Mouse (Mus musculus) kidney, embryonic 16.5 days (tissue): ENCODE results near the gene Galnt2. TPM values are rescaled to one million over a fixed set of nuclear protein-coding genes. Genes with fewer than 3 reads are reported as not detected.

Experiments used
- ATAC-seq: fragments of 200-750 bp; cut with Nextera tagmentation; 2 replicates; pipeline ENCODE4 v1.8.0; 2017; ENCODE audit warnings: moderate TSS enrichment; ENCODE audit not compliant: low FRiP score, low TSS enrichment
- H3K27ac ChIP-seq: fragments of 300-500 bp; sonication (generic); 2 replicates; pipeline ENCODE4 v1.5.1; 2014; ENCODE audit warnings: low read length
- H3K27me3 ChIP-seq: fragments of 300-500 bp; sonication (generic); 2 replicates; pipeline ENCODE4 v1.6.1; 2014; ENCODE audit warnings: low read length, control low read depth, mixed read lengths; ENCODE audit not compliant: insufficient read depth
- H3K36me3 ChIP-seq: fragments of 300-500 bp; sonication (generic); 2 replicates; pipeline ENCODE4 v1.6.1; 2014; ENCODE audit warnings: low read length, control low read depth, mixed read lengths; ENCODE audit not compliant: insufficient read depth
- H3K4me1 ChIP-seq: fragments of 300-500 bp; sonication (generic); 2 replicates; pipeline ENCODE4 v1.6.1; 2014; ENCODE audit warnings: low read length, control low read depth, mixed read lengths; ENCODE audit not compliant: insufficient read depth
- H3K4me2 ChIP-seq: fragments of 300-500 bp; sonication (generic); replicated peaks from 2 replicates; pipeline ENCODE4 v1.6.1; 2014; ENCODE audit warnings: low read depth, low read length
- H3K4me3 ChIP-seq: fragments of 300-500 bp; sonication (generic); 2 replicates; pipeline ENCODE4 v1.5.1; 2014; ENCODE audit warnings: mild to moderate bottlenecking, low read length
- H3K9ac ChIP-seq: fragments of 300-500 bp; sonication (generic); replicated peaks from 2 replicates; pipeline ENCODE4 v1.6.1; 2014; ENCODE audit warnings: low read length
- H3K9me3 ChIP-seq: fragments of 300-500 bp; sonication (generic); 2 replicates; pipeline ENCODE4 v1.6.1; 2016; ENCODE audit warnings: low read length, control low read depth
- WGBS: fragments of 180-500 bp; shearing (Covaris S2); extraction: QIAGEN DNeasy Blood & Tissue Kit; methylation state at CpG from one replicate; pipeline ENCODE4 v1.1.7; 2014; 5-methylcytosine and 5-hydroxymethylcytosine counted together
- polyA plus RNA-seq: library from polyadenylated mRNA; unstranded; fragments of >200 nt; fragmentation: Nextera tagmentation; extraction: Ambion mirVana; gene quantifications from 2 replicates; pipeline ENCODE4 v1.2.1, GENCODE M21; 2015

Gene Galnt2
- polyA plus RNA-seq, 1 experiment from 2014 or later = 47.1 TPM

- Histone ChIP-seq H3K4me1 (peaks cover 35% of the 10 kb centered on the region), H3K27me3 (no peaks in the 10 kb centered on the region), H3K9ac (no peak overlapping the region), H3K36me3 (no peaks in the 10 kb centered on the region), H3K4me3 (no peak overlapping the region), H3K9me3 (no peaks in the 10 kb centered on the region), H3K27ac (no peak overlapping the region), H3K4me2 (no peak overlapping the region)
- WGBS = 66% methylated on average over 8 of the region's 8 CpGs
- no peak for ATAC-seq
Observed at GRCm38 (mm10) chr8:124273606-124274218, 42.5 kb downstream of the Galnt2 start.

GRCm38 (mm10) chr8:124274441-124275120 lies 43.4 kb downstream of the Galnt2 start:
- H3K4me2 ChIP-seq = no peak overlapping the region
- H3K9ac ChIP-seq = no peak overlapping the region
- H3K9me3 ChIP-seq = no peaks in the 10 kb centered on the region
- H3K4me3 ChIP-seq = no peak overlapping the region
- 66% methylated on average over 10 of the region's 10 CpGs for WGBS
- H3K27ac ChIP-seq = no peak overlapping the region
- no peaks in the 10 kb centered on the region for H3K36me3 ChIP-seq
- no peak for ATAC-seq
- H3K4me1 ChIP-seq = peaks cover 35% of the 10 kb centered on the region
- no peaks in the 10 kb centered on the region for H3K27me3 ChIP-seq

- Histone ChIP-seq H3K9ac (no peak overlapping the region), H3K4me3 (no peak overlapping the region), H3K36me3 (no peaks in the 10 kb centered on the region), H3K27ac (no peak overlapping the region), H3K27me3 (no peaks in the 10 kb centered on the region), H3K4me1 (peaks cover 27% of the 10 kb centered on the region), H3K4me2 (no peak overlapping the region), H3K9me3 (no peaks in the 10 kb centered on the region)
- ATAC-seq = no peak
- WGBS = 95% methylated on average over 10 of the region's 10 CpGs
Observed at GRCm38 (mm10) chr8:124275377-124276071, 44.3 kb downstream of the Galnt2 start.

GRCm38 (mm10) chr8:124277951-124278910 lies 47.0 kb downstream of the Galnt2 start:
- Histone ChIP-seq H3K9ac (peak overlapping the region; percentile 18; the same call in 1 of the 2 replicates), H3K27ac (peak overlapping the region; percentile 21; the same call in 1 of the 2 replicates), H3K4me2 (no peak overlapping the region), H3K36me3 (no peaks in the 10 kb centered on the region), H3K9me3 (no peaks in the 10 kb centered on the region), H3K4me1 (peaks cover 11% of the 10 kb centered on the region), H3K4me3 (no peak overlapping the region), H3K27me3 (no peaks in the 10 kb centered on the region)
- ATAC-seq = no peak
- 76% methylated on average over 24 of the region's 24 CpGs for WGBS

- H3K27ac ChIP-seq = peak overlapping the region; percentile 21; the same call in 1 of the 2 replicates
- no peak overlapping the region for H3K4me2 ChIP-seq
- no peak for ATAC-seq
- H3K4me3 ChIP-seq = no peak overlapping the region
- H3K9me3 ChIP-seq = no peaks in the 10 kb centered on the region
- no peaks in the 10 kb centered on the region for H3K27me3 ChIP-seq
- H3K4me1 ChIP-seq = peaks cover 18% of the 10 kb centered on the region
- H3K36me3 ChIP-seq = no peaks in the 10 kb centered on the region
- 81% methylated on average over 7 of the region's 7 CpGs for WGBS
- H3K9ac ChIP-seq = no peak overlapping the region
Observed at GRCm38 (mm10) chr8:124278956-124279689, 47.9 kb downstream of the Galnt2 start.

GRCm38 (mm10) chr8:124279690-124279985 lies 48.4 kb downstream of the Galnt2 start:
- H3K27me3 ChIP-seq = no peaks in the 10 kb centered on the region
- no peak overlapping the region for H3K9ac ChIP-seq
- H3K27ac ChIP-seq = no peak overlapping the region
- no peaks in the 10 kb centered on the region for H3K36me3 ChIP-seq
- H3K9me3 ChIP-seq = no peaks in the 10 kb centered on the region
- peaks cover 23% of the 10 kb centered on the region for H3K4me1 ChIP-seq
- H3K4me3 ChIP-seq = no peak overlapping the region
- WGBS = 97% methylated on average over 5 of the region's 5 CpGs
- no peak for ATAC-seq
- H3K4me2 ChIP-seq = no peak overlapping the region

- Histone ChIP-seq H3K9ac (no peak overlapping the region), H3K4me2 (no peak overlapping the region), H3K4me3 (no peak overlapping the region), H3K27me3 (no peaks in the 10 kb centered on the region), H3K36me3 (no peaks in the 10 kb centered on the region), H3K4me1 (peaks cover 46% of the 10 kb centered on the region), H3K27ac (no peak overlapping the region), H3K9me3 (no peaks in the 10 kb centered on the region)
- no peak for ATAC-seq
- WGBS = 59% methylated on average over 11 of the region's 11 CpGs
Observed at GRCm38 (mm10) chr8:124281700-124282541, 50.7 kb downstream of the Galnt2 start.

GRCm38 (mm10) chr8:124282878-124283630 lies 51.9 kb downstream of the Galnt2 start:
- Histone ChIP-seq H3K4me1 (peaks cover 49% of the 10 kb centered on the region), H3K4me3 (no peak overlapping the region), H3K27me3 (no peaks in the 10 kb centered on the region), H3K9me3 (no peaks in the 10 kb centered on the region), H3K9ac (no peak overlapping the region), H3K27ac (no peak overlapping the region), H3K4me2 (no peak overlapping the region), H3K36me3 (no peaks in the 10 kb centered on the region)
- WGBS = 80% methylated on average over 12 of the region's 12 CpGs
- no peak for ATAC-seq
